Mouse (Mus musculus) embryonic fibroblast, embryonic 13.5 days (primary cell): ENCODE measurements around the gene Rcsd1.

ENCODE experiments used
- CTCF ChIP-seq: IDR thresholded peaks from 2 replicates; pipeline ENCODE4 v1.5.1; 2011; ENCODE audit warnings: mild to moderate bottlenecking, control low read depth, low read length, moderate library complexity, borderline replicate concordance; ENCODE audit not compliant: insufficient read depth
- POLR2A ChIP-seq: IDR thresholded peaks from 2 replicates; pipeline ENCODE4 v1.6.1; 2011; ENCODE audit warnings: low read depth, mild to moderate bottlenecking, control low read depth, low read length, moderate library complexity

DNA sequence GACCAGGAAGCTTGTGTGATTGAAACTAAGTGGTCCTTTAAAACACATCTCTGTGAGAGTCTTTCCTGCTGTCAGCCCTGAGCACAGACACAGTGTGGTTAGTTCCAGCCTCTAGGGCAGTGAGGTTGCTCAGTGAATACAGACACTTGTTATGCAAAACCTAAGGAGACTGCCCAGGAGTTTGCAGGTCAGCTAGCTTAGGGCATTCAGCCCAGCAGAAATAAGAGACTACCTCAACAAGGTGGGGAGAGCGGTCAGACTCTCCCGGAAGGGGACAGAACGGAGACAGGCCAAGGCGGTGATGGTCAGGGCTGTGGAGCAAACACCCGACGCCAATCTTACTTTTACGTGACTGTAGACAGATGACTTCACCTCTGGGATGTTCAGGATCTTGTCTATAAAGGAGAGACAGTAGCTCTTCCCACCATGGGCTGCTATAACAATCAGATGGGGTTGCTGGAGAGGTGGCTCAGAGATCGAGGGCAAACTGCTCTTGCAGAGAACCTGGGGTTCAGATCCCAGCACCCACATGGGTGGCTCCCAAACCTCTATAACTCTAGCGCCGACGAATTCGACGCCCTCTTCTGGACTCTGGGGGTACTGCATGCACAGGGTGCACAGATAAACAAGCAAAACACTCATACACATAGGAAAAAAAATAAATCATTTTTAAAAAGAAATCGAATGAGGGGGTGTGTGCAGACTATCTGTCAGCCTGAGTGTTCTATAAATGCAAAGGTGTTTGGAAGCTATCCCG, 30.5 kb downstream of the Rcsd1 start:
- no peak for TF ChIP-seq CTCF
- no peak for TF ChIP-seq POLR2A
